Mouse (Mus musculus) ES-E14 (cell line): ENCODE measurements at regions not wholly inside any gene's neighbourhood (a gene's known extent, or its start where the extent isn't known, plus 50 kb on each side); places are given as distances from the start of the nearest gene placed in this dataset.

Experiments used
- CHD2 ChIP-seq: IDR thresholded peaks from 2 replicates; pipeline ENCODE4 v1.6.1; 2014; ENCODE audit warnings: mild to moderate bottlenecking, low read depth, low read length, inconsistent platforms
- HCFC1 ChIP-seq: IDR thresholded peaks from 2 replicates; pipeline ENCODE4 v1.6.1; 2012; ENCODE audit warnings: low read length, inconsistent platforms, borderline replicate concordance; ENCODE audit not compliant: insufficient read depth
- MAFK ChIP-seq: IDR thresholded peaks from 2 replicates; pipeline ENCODE4 v1.6.1; 2014; ENCODE audit warnings: mild to moderate bottlenecking, low read depth, low read length, inconsistent platforms; ENCODE audit not compliant: insufficient read depth
- ZC3H11A ChIP-seq: IDR thresholded peaks from 2 replicates; pipeline ENCODE4 v1.6.1; 2012; ENCODE audit warnings: low read depth, mild to moderate bottlenecking, inconsistent platforms, low read length, borderline replicate concordance
- ZNF384 ChIP-seq: IDR thresholded peaks from 2 replicates; pipeline ENCODE4 v1.6.1; 2012; ENCODE audit warnings: low read depth, low read length, inconsistent platforms

- no peak for TF ChIP-seq HCFC1
- no peak for TF ChIP-seq ZNF384
- no peak for TF ChIP-seq CHD2
- no peak for TF ChIP-seq ZC3H11A
- TF ChIP-seq MAFK = no peak
Observed at GRCm38 (mm10) chr7:124685424-124685823, 702.8 kb downstream of the Hs3st4 start.
